Mouse (Mus musculus) naive thymus-derived CD4-positive, alpha-beta T cell, adult 2 months (primary cell): ENCODE results near the gene Ddx25.

Source experiments
- DNase-seq: peaks from one replicate; pipeline ENCODE4 v3.0.0-alpha.2; 2011; ENCODE audit warnings: low read depth

Ddx25 gene

DNA sequence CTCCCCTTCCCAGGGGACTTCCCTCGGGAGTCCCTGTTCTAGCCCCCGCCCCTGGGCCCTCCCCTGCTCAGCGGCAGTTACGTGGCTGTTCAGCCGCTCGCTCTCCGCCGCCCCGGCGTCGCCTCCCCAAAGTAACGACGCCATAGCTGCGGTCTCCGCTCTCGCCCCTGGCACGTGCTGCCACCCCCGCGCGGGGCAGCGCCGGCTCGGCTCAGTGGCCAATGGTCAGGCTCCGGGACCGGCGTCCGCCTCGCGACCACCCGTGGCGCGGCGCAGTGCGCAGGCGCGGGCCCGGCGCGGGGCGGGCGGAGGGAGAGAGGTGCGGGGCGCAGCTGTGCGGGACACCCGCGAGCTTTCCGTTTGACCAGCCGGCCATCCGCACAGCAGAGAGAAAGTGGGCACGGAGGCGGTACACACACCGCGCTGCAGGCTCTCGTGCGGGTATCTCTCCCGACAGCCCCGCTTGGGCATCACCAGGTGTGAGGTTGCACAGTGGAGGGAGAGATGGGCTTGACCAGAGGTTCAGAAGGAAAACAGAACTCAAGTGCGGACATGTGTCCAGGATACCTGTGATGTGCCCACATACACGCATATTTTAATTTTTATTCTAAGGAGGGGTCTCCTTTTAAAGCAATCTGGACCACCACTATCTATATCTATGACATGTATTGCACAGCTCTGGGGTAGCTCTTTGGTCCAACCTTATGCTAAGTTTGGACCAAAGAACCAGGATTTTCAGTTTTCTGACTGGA is at the start of gene Ddx25, which contains the start of gene Pus3:
Ddx25 (minus strand) TSS at position 272 of the 752 bp plus-strand sequence.
Pus3 (plus strand) TSS at position 339 of the 752 bp plus-strand sequence.
- peak; percentile 46 for DNase-seq

DNA sequence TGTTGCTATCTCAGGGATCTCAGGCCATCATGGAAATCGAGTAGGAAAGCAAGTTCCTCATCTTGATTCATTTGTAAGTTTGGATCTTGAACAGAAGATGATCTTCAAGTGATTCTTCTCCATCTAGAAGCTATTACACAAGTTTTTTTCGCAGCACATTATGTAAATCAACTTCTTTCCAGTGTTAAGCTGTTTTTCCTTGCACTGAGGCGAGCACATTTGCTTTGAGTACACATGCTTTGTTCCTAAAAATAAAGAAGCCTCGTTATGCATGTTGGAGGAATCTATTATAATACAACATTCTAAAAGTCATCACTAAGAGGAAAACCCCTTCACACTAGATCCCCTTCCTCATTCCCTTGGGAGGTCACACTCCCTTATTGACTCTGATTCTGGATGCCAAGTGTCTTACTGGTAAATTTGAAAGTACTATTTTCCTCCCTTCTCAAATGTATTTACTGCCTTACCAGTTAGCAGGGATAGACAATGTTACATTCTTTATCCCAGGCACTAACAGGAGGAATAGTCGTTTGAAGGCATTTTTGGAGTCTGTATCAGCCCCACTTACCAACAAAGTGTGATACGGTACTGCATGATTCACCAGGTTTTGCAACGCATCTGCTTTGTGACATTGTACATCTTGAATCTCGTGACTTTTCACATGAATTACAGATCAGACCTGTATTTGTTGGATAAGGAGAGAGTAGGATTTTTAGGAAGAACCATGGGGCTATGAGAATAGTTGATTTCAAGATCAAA is 49.5 kb upstream of the Ddx25 start:
- no peak for DNase-seq

DNA sequence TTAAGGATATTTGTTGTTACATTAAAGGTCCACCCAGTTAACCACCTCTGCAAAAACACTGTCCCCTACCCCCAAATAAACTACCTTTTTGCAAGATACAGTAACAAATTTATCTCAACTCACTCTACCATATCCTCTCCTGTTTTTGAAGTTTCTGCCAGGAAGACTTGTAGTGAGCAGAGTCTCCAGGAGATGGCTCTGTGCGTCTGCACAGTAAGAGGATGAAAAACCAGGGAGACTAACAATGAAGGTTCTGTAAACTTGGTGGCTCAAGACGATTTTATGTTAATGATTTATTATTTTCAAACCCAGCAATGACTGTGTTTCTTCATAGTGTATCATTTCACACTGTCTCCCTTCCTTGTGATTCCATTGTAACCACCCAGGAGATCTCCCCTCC is 34.6 kb upstream of the Ddx25 start:
- peak; percentile 3 for DNase-seq

DNA sequence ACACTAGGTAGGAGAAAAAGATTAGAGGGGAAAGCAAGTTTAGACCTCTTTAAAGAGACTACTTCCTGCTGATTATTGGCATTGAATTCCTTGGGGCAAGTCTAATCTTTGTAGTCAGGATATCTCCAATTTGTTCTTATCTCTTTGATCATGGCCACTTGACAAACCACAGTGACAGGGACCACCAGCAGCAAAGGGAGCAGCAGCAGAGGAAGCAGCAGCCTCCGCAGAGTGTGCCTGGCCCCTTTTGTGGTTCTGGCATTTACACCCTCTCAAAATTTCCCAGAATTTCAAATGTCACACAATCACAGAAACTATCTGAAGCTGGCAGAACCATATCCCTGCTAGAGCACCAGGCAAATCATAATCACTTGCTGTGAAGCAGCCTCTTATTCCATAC is 29.3 kb upstream of the Ddx25 start:
- DNase-seq: no peak

DNA sequence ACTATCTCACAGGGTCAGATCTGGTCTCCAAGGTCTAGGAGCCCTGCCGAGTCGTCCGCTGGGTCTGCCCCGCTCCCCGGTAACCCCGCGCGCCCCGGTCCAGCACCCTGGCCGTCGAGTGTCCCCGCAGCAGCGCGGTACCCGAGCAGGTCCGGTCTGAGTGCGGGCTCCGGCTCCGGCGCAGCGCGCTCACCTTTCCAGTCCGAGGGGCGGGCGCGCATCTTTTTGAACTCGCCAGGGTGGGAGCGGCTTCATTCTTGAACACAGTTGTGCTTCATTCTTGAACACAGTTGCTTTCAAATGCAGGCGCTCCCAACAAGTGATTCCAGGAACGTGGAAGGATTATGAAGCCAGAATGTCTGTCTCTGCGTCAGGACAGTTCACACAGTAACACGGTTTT is 16.1 kb upstream of the Ddx25 start:
- no peak for DNase-seq

DNA sequence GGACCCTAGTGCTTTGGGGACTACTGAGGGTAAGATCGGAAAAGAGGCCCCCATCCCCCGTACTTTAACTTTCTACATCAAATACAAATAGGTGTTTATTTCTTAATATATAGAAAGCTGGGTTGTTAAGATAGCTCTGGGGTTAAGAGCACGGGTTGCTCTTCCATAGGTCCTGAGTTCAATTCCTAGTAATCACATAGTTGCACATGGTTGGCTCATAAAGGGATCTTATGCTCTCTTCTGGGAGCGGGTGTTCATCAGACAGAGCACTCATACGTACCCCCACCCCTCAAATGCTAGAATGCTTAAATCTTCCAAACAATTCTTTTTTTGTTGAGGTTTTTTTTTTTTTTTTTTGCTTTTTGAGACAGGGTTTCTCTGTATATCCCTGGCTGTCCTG is 12.3 kb upstream of the Ddx25 start:
- no peak for DNase-seq

DNA sequence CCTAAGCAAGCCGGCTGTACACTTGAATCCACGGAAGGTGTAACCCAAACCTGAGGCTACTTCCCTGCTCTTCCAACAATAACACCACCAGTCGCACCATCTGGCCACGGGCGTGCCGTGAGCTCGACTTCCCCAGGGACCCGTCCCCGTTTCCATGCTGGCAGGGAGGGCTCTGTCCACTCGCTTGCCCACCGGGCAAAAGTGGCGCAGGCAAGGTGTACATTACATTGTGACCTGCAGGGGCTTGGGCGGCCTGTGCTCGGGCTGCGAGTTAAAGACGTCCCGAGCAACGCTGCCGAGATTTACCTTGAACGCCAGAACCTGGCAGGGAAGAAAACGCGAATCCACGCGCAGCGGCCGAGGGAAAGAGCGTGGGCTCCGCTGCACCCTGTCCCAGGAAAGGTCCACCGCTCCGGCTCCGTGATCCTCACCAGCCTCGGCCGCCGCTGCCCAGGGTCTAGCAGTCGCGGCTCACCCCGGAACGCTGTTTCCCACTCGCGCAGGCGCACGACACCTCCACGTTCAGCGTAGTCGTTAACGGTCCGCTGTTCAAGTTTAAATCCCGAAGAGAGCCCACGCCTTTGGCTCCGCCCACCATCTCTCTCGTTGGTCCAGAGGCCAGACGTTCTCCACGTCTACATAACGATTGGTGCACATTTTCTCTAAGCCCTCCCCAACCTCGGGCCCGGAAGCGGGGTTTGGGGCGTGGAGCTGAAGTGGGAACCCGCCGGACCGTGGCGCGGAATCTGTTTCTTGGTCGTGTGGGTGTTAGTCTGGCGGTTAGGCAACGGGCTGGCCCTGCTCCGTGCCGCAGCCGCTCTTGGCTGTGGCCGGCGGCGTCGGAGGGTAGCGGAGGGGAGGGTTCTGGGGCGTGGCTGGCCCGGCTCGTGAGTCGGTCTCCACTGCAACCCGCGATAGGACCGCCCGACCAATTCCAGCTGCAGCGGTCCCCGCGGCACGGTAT is 11.5 kb upstream of the Ddx25 start, which contains the start of the genes Pate2 and Hyls1:
Pate2 (plus strand) TSS at position 714 of the 964 bp plus-strand sequence.
Hyls1 (minus strand) TSS at position 828 of the 964 bp plus-strand sequence.
- DNase-seq: peak; percentile 97

DNA sequence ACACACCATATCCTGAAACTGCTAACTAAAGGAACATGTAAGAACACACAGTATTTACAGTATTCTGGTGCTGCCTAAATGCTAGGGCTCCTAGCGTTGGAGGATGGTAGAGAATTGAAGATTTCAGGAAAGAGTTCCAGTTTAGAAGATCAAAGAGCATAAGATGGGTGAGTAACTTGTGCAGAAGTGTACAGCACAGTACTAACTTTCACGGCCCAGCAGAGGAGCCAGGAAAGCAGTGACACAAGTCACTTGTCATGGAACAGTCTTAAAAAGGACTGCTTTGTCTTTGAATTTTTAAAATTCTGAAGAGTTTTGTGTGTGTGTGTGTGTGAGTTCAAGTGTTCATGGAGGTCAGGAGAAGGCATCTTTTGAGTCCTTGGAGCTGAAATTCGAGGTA is 9.7 kb upstream of the Ddx25 start:
- no peak for DNase-seq

DNA sequence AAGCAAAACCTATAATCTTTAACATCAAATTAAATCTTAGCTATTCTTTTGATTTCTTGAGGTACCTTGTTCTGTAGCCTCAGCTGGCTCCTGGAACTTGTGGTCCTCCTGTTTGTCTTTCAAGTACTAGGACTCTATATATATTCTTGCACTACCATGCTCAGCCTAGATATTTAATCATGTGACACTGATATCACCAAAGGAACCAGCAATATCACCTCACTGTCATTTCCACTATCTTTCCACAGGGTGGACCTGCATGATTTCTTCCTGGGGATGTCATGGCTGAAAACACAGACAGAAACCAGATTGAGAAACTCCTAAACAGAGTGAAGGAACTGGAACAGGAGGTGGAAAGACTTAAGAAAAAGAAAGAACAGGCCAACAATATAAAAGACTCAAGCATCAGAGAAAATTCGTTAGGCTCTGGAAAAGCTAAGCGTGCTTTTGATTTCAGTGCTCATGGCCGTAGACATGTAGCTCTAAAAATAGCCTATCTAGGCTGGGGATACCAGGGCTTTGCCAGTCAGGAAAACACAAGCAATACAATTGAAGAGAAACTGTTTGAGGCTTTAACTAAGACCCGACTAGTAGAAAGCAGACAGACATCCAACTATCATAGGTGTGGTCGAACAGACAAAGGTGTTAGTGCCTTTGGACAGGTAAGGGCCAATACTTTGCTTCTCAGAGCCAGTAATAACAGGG is 6.4 kb upstream of the Ddx25 start:
- no peak for DNase-seq

DNA sequence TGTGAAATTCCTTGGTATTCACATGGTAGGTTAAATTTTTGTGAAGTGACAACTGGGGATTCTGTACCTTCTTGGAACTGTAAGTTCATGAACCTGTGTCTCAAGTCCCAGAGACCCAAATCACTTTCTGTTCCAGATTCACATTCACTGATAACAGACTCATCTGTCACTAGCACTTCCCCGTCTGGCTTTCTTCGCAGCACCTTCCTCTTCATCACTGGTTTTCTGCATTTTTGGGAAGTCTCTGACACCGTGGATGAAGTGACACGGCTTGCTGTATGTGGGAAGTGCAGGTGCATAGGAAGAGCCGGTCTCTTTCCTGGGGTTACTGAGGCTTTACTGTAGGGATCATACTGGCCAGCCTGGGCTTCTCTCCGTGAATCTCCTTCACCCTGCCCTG is 3.3 kb upstream of the Ddx25 start:
- no peak for DNase-seq

DNA sequence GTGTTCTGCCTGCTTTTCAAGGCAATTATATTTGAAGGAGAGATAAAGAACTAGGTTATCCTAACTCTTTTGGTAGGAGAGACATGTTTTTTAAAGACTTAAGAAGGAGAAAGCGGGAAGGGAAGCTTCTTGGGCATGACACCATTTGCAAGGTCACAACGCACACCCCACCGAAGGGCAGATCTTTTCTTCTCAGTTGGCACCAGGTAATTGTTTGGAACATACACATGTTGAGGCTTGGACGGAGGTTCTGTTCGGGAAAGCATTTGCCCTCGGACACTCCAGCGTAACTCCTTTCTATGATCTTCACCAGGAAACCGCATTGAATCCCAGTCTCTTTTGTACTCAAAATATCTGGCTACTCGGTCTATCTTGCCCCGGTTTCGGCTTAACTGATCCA is 2.7 kb upstream of the Ddx25 start:
- no peak for DNase-seq

DNA sequence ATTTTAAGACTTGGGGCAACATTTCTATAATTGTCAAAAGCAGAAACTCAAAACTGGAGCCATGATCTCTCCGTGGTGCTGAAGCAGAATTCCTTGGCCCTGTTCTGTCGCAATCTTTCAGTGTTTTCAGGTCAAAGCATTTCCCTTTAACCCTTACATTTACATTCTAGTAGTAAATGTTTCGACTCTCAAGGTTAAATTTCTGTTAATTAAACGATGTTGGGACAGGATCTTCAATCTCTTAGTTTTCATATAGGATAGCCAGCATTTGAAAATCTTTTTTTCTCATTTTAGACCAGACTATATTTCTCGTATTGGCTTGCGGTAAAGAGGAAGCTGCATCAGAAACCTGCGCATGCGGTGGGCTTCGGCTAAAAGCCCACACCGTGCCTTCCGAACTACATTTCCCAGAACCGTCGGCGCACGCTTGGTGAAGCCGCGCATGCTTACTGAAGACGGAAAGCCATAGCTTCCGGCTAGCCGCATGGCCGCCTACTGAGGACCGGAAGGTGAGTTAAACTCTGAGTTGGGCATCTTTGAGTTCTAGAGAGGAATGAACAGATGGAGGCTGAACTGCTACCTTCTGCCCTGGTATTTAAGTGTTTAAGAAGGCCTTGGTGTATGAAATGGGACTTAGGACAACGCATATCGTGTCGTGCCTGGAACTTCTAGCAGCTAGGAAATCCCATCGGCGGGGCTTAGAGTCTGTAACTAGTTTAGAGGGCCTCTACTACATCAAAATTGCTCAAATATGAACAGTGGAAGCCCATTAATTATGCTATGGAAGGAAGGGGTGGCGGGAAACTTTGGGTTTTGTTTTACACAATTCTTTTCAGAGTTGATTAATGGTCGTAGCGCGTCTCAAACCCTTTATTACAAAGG is 922 bp upstream of the Ddx25 start:
- peak; percentile 86 for DNase-seq

DNA sequence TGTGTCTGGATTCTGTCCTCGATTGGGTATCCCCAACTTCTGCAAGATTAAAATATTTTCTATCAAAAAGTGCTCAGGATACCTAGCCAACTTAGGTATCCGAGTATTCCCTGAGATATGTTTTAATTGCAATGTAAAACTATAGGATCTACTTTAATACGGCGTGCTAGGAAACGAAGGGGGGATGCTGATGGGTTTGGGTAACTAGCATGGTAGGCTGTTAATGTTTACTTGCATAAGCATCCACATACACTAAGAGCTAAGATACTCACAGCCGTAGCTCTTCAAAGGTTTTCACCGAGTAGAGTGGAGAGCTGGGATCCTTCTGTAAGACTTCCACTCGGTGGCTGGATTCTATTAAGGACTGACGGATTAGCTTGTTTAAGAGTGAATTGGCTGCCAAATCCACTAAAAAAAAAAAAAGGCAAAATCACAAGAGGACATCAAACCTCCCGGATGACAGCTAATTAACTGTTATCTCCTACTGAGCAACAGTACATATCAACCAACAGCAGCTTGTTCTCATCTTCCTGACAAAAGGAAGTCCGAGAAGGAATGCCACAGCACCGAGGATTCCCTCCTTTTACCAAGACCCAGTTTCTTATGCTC is 1.7 kb downstream of the Ddx25 start:
- no peak for DNase-seq

DNA sequence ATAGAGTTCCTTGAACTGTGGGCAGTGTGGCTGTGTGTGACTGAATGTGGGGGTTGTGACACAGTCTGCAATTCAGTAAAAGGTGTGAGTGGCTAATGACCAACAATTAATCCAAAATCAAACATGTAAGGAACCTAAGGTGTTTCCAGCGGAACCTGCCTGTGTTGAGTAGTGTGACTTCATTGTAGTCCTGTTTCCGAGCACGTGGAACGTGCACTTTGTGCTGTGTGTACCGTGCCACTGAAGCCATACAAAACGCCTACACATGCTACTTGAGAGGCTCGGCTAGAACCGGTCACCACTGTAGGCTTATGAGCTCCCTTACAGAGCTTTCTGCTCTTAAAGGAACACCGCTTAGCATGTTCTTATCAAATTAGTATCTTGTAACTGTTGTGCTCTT is 9.9 kb downstream of the Ddx25 start:
- DNase-seq: no peak

DNA sequence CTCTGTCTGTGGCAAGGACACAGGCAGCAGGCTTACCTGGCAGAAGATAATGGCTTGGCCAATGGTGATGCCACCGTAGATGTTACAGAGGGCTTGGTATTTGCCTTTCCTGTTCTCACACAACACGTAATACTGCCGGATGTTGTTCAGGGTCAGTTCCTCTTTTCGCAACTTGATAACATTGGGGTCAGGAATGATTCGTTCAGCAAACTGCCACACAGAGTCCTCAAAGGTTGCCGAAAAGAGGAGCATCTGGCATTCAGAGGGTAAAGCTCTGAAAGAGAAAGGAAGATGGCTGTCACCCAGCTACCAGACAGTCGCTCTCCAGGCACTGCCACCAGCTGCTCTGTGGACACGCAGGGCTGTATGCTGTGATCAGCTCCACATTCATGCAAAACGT is 11.6 kb downstream of the Ddx25 start:
- DNase-seq: no peak

DNA sequence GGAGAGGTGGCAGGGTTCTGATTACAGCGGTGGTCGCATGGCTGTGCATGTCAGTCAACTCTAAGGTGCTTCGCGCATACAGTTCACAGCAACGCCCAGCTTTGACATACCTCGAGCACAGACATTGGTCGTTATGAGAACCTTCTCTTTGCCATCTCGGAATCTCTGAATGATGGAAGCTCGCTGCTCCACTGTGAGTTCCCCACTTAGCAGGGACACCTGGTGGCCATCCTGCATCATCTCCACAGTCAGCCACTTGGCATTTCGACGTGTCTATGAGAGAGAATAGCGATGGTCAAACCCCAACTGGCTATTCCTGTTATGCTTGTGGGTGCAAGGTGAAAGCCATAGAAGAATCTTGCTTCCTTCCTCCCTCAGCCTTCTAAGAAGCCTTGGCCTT is 12.6 kb downstream of the Ddx25 start:
- no peak for DNase-seq

DNA sequence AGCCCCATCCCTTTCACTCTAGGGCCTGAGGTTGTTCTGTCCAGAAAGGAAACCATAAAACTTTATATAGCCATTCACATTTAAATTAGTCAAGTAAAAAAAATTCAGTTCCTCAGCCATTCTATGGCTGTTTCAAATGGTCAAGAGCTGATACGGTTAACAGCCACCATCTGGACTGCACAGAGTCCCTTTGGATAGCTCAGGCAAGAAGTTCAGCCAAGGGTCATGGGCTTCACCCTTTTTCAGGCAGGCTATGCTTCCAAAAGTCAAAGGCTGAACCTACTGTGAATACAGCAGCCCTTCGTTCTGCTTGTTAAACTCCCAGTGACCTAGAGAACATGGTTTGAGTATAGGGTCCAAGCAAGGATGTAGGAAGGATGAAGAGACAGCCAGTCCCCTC is 13.7 kb downstream of the Ddx25 start:
- no peak for DNase-seq

DNA sequence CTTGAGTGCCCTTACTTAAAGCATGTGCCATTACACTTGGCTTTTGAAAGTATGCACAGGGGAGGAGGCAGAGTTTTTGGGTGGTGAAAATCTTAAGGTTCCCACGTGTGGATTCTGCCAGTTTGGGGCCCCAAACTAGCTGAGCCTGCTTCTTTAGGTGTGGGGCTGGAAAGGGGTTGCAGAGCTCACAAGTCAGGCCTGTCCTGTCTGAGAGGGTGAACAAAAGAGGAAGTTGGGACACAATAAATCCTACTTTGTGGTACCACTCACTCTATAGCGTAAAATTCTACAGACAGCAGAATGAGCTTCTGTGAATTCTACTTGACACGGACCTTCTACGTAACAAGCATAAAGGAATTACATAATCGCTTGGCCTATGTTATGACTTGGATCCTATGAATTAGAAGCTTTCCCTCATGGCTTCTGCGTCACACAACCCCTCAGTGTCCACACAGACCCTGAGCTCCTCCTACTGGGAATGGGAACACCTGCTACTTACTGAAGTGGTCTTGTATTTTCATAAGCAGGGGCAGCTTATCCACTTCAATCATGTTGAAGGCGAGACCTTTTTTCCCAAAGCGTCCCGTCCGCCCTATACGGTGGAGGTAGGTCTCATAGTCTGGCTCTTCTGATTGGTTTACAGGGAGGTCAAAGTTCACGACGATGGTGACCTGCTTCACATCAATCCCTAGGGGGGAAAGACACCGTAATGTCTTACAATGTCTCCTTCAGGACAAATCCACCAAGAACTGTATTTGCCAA is 15.0 kb downstream of the Ddx25 start:
- no peak for DNase-seq

DNA sequence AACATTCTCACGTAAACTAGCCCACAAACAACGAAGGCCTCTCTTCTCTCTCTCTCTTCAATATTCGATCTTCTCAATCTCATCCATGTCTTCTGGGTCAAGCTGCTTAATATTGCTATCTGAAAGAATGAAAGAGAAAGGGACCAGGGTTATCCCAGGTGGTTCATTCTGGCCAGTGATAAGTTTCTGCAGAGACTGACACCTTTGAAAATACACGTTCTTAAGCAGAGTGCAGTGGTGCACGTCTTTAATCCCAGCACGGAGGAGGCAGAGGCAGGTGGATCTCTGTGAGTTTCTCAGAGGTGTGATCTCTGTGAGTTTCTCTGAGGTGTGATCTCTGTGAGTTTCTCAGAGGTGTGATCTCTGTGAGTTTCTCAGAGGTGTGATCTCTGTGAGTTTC is 16.4 kb downstream of the Ddx25 start:
- no peak for DNase-seq
